Mouse (Mus musculus): Measurements from ENCODE around the gene Dct.

The Dct gene

DNA sequence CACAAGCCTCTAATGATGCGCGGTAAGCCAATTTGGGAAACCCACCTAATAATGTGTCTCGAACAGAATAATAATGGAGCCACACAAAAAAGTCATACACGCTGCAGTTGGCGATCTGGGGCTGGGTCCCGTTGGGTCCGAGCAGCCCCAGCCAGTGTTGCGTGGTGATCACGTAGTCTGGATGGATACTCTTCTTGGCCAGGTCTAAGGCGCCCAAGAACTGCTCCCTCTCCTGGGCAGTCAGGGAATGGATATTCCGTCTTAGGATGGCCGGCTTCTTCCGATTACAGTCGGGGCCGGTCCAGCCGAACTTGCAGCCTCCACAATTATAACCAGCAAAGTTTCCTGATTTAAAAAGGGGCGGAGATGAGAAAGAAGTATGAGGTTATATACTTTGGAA is 9.1 kb downstream of the Dct start:
- no peak for DNase-seq (ENCODE audit: low spot score in 2 of 2)

GRCm38 (mm10) chr14:118042066-118042762 is 9.8 kb downstream of the Dct start:
- DNase-seq (ENCODE audit: low spot score in 2 of 2): no peak

- DNase-seq (ENCODE audit: low spot score in 2 of 2): no peak
These were observed 11.3 kb downstream of the Dct start for GRCm38 (mm10) chr14:118040550-118041250.

- DNase-seq (ENCODE audit: low spot score in 2 of 2): no peak
These were observed 13.0 kb downstream of the Dct start for GRCm38 (mm10) chr14:118039074-118039473.

GRCm38 (mm10) chr14:118027564-118027963 is 24.5 kb downstream of the Dct start:
- no peak for DNase-seq (ENCODE audit: low spot score in 2 of 2)

GRCm38 (mm10) chr14:118021867-118022543 is 30.0 kb downstream of the Dct start:
- DNase-seq (ENCODE audit: low spot score in 2 of 2): no peak

DNA sequence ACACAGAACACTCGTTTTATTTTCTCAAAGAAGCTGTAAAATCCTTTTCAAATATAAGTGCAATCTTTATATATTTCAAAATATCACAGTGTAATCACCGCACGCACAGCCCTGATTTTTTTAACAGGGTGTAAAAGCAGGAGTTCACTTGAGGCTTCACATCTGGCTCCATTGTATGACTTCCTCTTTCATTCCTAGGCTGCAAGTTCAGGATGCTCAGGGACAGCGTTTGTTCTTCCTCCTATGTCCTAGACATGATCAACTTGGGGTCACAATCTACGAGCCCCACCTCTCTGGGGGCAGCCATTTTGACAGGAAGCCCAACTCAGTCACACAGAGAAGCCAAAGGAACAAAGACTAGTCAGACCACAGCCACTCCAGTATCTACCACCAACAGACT is 32.7 kb downstream of the Dct start:
- DNase-seq (ENCODE audit: low spot score in 2 of 2): no peak

DNA sequence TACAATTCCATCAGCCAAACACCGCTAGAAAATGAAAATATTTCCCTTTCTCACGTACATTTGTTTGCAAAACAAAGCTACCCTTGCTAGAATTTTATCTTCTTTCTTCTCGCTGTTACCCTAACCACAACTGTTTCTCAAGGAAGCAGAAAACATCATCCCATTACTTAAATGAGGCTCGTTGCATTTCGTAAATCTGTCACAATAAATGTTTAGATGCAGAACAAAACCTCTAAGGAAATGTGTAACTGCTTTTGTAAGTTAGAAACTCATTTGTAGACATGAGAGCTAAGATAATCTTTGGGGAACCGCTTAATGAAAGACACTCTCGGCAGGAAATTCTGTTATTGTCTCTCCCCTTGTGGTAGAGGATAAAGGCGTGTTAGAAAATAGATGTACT is 38.8 kb downstream of the Dct start:
- no peak for DNase-seq (ENCODE audit: low spot score in 2 of 2)

DNA sequence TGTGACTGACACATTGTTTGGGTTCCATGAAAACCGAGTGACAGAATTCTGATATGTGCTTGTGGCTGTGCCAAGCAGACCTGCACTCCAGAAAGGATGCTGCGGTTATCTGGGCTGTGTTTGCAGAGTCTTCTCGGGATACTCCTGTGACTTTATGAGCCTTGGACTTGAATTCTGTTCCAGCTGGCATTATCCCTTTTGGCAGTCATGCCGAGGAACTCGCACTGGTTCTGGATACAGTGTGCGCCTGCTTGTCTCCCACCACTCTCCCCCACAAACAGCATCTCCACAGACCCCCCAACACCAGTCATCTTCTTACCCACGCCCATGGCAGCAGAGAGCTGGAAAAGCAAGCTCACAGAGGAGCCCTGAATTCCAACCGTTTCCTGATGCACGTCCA is 42.5 kb downstream of the Dct start:
- DNase-seq (ENCODE audit: low spot score in 2 of 2): no peak

- no peak for DNase-seq (ENCODE audit: low spot score in 2 of 2)
These were observed 46.3 kb downstream of the Dct start for GRCm38 (mm10) chr14:118005697-118006096.

- no peak for DNase-seq (ENCODE audit: low spot score in 2 of 2)
These were observed 47.6 kb downstream of the Dct start for GRCm38 (mm10) chr14:118004434-118004833.

GRCm38 (mm10) chr14:117993845-117994244 is 58.2 kb downstream of the Dct start:
- DNase-seq (ENCODE audit: low spot score in 2 of 2): no peak

- no peak for DNase-seq (ENCODE audit: low spot score in 2 of 2)
These were observed 59.3 kb downstream of the Dct start for GRCm38 (mm10) chr14:117992600-117993256.

DNA sequence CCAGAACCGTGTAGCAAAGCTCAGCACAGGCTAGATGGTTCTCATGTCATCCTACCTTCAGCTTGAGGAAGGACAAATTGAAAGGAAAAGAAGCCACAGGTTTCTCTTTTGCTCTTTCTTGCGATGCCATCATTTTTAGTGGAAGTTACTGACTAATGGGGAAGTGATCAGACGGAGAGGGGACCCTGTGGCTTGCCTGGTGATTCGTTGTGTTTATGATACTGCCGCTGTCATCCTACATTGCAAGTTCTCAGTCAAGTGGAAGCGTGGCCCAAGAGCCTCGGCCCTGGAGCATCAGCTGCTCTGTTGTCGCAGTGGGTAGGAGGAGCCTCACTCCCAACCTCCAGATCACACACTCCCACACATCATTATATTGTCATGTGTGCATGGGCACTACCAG is 61.8 kb downstream of the Dct start:
- DNase-seq (ENCODE audit: low spot score in 2 of 2): no peak

- DNase-seq (ENCODE audit: low spot score in 2 of 2): no peak
These were observed 63.6 kb downstream of the Dct start for GRCm38 (mm10) chr14:117988444-117988843.

- no peak for DNase-seq (ENCODE audit: low spot score in 2 of 2)
These were observed 70.5 kb downstream of the Dct start for GRCm38 (mm10) chr14:117981532-117981931.

GRCm38 (mm10) chr14:117972576-117972975 is 79.5 kb downstream of the Dct start:
- DNase-seq (ENCODE audit: low spot score in 2 of 2): no peak

Measured in natural killer cell, adult 2 months (primary cell).